ENCODE assay signal across 8 mouse cellular contexts in the genomic region with DNA sequence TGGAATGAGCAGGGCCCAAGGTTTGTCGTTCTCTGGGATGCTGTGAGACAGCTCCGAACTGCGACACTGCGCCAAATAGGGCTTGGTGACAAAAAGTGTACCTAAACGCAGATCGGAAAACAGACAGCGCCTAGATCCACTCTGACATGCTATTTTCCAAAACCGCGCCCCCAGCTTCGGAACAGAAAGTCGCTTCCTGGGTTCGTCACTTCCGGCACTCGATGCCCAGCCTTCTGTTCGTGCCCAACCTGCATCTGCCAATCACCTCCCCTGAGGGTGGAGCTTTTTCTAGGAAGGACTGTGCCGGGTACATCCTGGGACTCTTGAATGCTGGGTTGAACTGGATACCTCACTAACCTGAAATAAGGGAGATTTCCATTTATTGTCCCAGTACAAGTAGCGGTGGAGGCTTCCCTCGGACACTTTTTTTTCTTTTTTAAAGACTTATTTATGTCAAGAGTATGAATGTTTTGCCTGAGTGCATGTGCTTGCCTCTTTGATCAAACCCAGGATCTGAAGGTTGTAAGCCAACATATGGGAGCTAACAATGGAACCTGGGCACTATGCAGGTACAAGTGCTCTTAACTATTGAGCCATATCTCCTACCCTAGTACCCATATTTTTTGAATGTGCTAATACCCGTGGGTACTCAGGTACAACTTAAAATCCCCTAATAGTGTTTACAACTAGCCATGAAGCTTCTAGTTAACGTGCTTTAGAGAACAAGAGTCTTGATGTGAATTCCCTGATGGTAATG. TPM values are rescaled to one million over a fixed set of nuclear protein-coding genes. Genes with fewer than 3 reads are reported as not detected.
DNase-seq lines count a peak whose midpoint lies in the region; ATAC-seq and TF ChIP-seq lines count a peak whose summit lies in the region.

A gene (plus strand): TSS at position 279 of the 757 bp plus-strand sequence.

- H3K4me2 ChIP-seq in forebrain, postnatal 0 days (ENCODE audit: low read depth): peak within 1 kb of the TSS; percentile 59
- peak within 1 kb of the TSS; percentile 75 for H3K4me2 ChIP-seq in lung, embryonic 14.5 days

- H3K4me1 ChIP-seq in forebrain, postnatal 0 days (ENCODE audit: insufficient read depth): peaks cover 9% of the 10 kb centered on the region; the same call in 1 of the 2 replicates
- H3K4me1 ChIP-seq in lung, embryonic 14.5 days (ENCODE audit: insufficient read depth): 0 out of 2 replicates have a peak, but pooled peaks cover 4% of the 10 kb centered on the region

- DNase-seq in MEL-GATA-1-ER (ENCODE audit: extremely low read depth, low read depth): peak; percentile 89
- peak; percentile 92 for DNase-seq in cerebellum, adult 8-10 months
- peak; percentile 97 for DNase-seq in forebrain, postnatal 0 days
- peak; percentile 94 for DNase-seq in heart, postnatal 4 days
- DNase-seq in layer of hippocampus, adult 8-10 months (ENCODE audit: low spot score in 2 of 2): peak; percentile 94 to 95
- peak; percentile 98 for DNase-seq in lung, embryonic 14.5 days
- DNase-seq in testis, postnatal 14 days (ENCODE audit: low spot score): peak; percentile 87

- peak; percentile 42 for TF ChIP-seq CTCF in forebrain, postnatal 0 days (IDR thresholded peaks at IDR 0.05; ENCODE audit: low read depth)
- TF ChIP-seq CTCF in lung, embryonic 14.5 days (IDR thresholded peaks at IDR 0.05; ENCODE audit: low read depth): no peak

- no peaks in the 10 kb centered on the region for H3K36me3 ChIP-seq in forebrain, postnatal 0 days (ENCODE audit: insufficient read depth)
- 0 out of 2 replicates have a peak, but pooled peaks cover 3% of the 10 kb centered on the region for H3K36me3 ChIP-seq in lung, embryonic 14.5 days (ENCODE audit: insufficient read depth)

- WGBS in forebrain, postnatal 0 days: 7% methylated on average over 20 of the region's 20 CpGs
- 6% methylated on average over 20 of the region's 20 CpGs for WGBS in lung, embryonic 14.5 days

- no peaks in the 10 kb centered on the region for H3K9me3 ChIP-seq in forebrain, postnatal 0 days (ENCODE audit: low read length)
- H3K9me3 ChIP-seq in lung, embryonic 14.5 days (ENCODE audit: low read depth, low read length): no peaks in the 10 kb centered on the region

- no peaks in the 10 kb centered on the region for H3K27me3 ChIP-seq in forebrain, postnatal 0 days (ENCODE audit: insufficient read depth, low read length)
- no peaks in the 10 kb centered on the region for H3K27me3 ChIP-seq in lung, embryonic 14.5 days (ENCODE audit: insufficient read depth, low read length)

- H3K27ac ChIP-seq in forebrain, postnatal 0 days (ENCODE audit: low read depth, low read length): peak within 1 kb of the TSS; percentile 66
- H3K27ac ChIP-seq in lung, embryonic 14.5 days (ENCODE audit: low read depth): peak within 1 kb of the TSS; percentile 69; the same call in 1 of the 2 replicates

- peak within 1 kb of the TSS; percentile 49 for H3K4me3 ChIP-seq in forebrain, postnatal 0 days (ENCODE audit: low read depth, low read length)
- peak within 1 kb of the TSS; percentile 62 for H3K4me3 ChIP-seq in lung, embryonic 14.5 days (ENCODE audit: low read depth, low read length)

- peak; percentile 100 for ATAC-seq in forebrain, postnatal 0 days
- ATAC-seq in lung, embryonic 14.5 days (ENCODE audit: insufficient read depth): peak; percentile 98
- ATAC-seq in neutrophil, adult 5-6 weeks (ENCODE audit: extremely low read depth, insufficient number of reproducible peaks, low FRiP score, poor library complexity, severe bottlenecking): peak; percentile 99

- H3K9ac ChIP-seq in forebrain, postnatal 0 days: peak within 1 kb of the TSS; percentile 43
- H3K9ac ChIP-seq in lung, embryonic 14.5 days: peak within 1 kb of the TSS; percentile 67

RNA-seq across cellular contexts. Expression of the gene that starts here (rescaled TPM):
- 32.4 and 41.1 TPM in 2 replicates for total RNA-seq in forebrain, postnatal 0 days (2014; rRNA removed)
- 8.2 and 13.1 TPM in 2 replicates for polyA plus RNA-seq in forebrain, postnatal 0 days (2015; fragmentation: Nextera tagmentation; extraction: Ambion mirVana)
- 10 to 100 TPM; 36.9 to 42.1 TPM for total RNA-seq in heart, postnatal 4 days (2021)
- total RNA-seq in layer of hippocampus, adult 8-10 months (2022): 10 to 100 TPM; 24.2 to 30.3 (median 26.9) TPM
- 34.9 and 35.0 TPM in 2 replicates for polyA plus RNA-seq in lung, embryonic 14.5 days (2014; fragmentation: Nextera tagmentation; extraction: Ambion mirVana)
- total RNA-seq in neutrophil, adult 5-6 weeks (2017): 18.0 and 24.6 TPM in 2 replicates

Comparison
In these comparisons a context has a peak if more than half of its experiments do, and no peak if none do; other contexts are left out.
1. Peak in every context shown above with its lines: DNase-seq, ATAC-seq, H3K4me3 ChIP-seq and H3K27ac ChIP-seq.